Mouse (Mus musculus) heart, embryonic 13.5 days (tissue): ENCODE data around the gene Lrrfip2. TPM values are rescaled to one million over a fixed set of nuclear protein-coding genes. Genes with fewer than 3 reads are reported as not detected.

Experiments used
- polyA plus RNA-seq: library from polyadenylated mRNA; unstranded; fragments of >200 nt; fragmentation: Nextera tagmentation; extraction: Ambion mirVana; gene quantifications from 2 replicates; pipeline ENCODE4 v1.2.1, GENCODE M21; 2015

The Lrrfip2 gene
- polyA plus RNA-seq, 1 experiment from 2014 or later, result 53.0 TPM

Other genes starting within 250 kb of the Lrrfip2 start
- gene Als2cl, start 237.7 kb upstream of the Lrrfip2 start, polyA plus RNA-seq, result 0.88 and 0.97 TPM in 2 replicates
- 0.16 and 0.20 TPM in 2 replicates for gene Tmie, start 237.5 kb upstream of the Lrrfip2 start, polyA plus RNA-seq
- not detected in 2 replicates for gene Fam240a, start 200.7 kb upstream of the Lrrfip2 start, polyA plus RNA-seq
- not detected in 2 replicates for gene Tdgf1, start 171.4 kb upstream of the Lrrfip2 start, polyA plus RNA-seq
- gene Lrrc2, start 166.0 kb upstream of the Lrrfip2 start, polyA plus RNA-seq, result 2.3 and 2.6 TPM in 2 replicates
- gene Rtp3, start 127.0 kb upstream of the Lrrfip2 start, polyA plus RNA-seq, result 0.05 and 0.57 TPM in 2 replicates
- 1.1 TPM in 2 replicates for gene Ltf, start 98.3 kb upstream of the Lrrfip2 start, polyA plus RNA-seq
- gene Ccrl2, start 60.1 kb upstream of the Lrrfip2 start, polyA plus RNA-seq, result 2.5 and 2.8 TPM in 2 replicates
- gene Mlh1, start 154.2 kb downstream of the Lrrfip2 start, polyA plus RNA-seq, result 33.3 and 35.2 TPM in 2 replicates
- gene Epm2aip1, start 154.3 kb downstream of the Lrrfip2 start, polyA plus RNA-seq, result 17.3 and 17.6 TPM in 2 replicates
- 0.06 and 0.24 TPM in 2 replicates for gene Trank1, start 194.1 kb downstream of the Lrrfip2 start, polyA plus RNA-seq